18 mouse cellular contexts compared by ENCODE assay signal in genomic region chr12:75654247-75654801, GRCm38 (mm10).
"Had no signal": no experiment of that assay in that cellular context is flagged by ENCODE, and none has a peak within 500 bp of the region (broad histone marks: within the 10 kb centered on the region; RNA-seq: fewer than 3 reads in every experiment).

No protein-coding gene starts in this region.

- H3K4me2 ChIP-seq: lung, embryonic 15.5 days; midbrain, embryonic 12.5 days; neural tube, embryonic 12.5 days had no signal

- H3K4me3 ChIP-seq: lung, embryonic 15.5 days; megakaryocyte, embryonic 14.5 days; midbrain, embryonic 12.5 days; myocyte; neural tube, embryonic 12.5 days had no signal

- H3K9ac ChIP-seq: liver, postnatal 0 days; lung, embryonic 15.5 days; midbrain, embryonic 12.5 days; neural tube, embryonic 12.5 days had no signal

- H3K27me3 ChIP-seq: lung, embryonic 15.5 days; megakaryocyte, embryonic 14.5 days; midbrain, embryonic 12.5 days; neural tube, embryonic 12.5 days had no signal

- H3K9me3 ChIP-seq: lung, embryonic 15.5 days; neural tube, embryonic 12.5 days had no signal

- H3K36me3 ChIP-seq: lung, embryonic 15.5 days; midbrain, embryonic 12.5 days; neural tube, embryonic 12.5 days had no signal

- DNase-seq: liver, postnatal 0 days; lung, adult 2 months; lung, postnatal 14 days; lung, postnatal 36 days; midbrain, embryonic 14.5 days; right cerebral cortex, postnatal 14 days; spleen, adult 18-20 months; thymus, adult 2 months; thymus, postnatal 25 days; thymus, postnatal 4 days had no signal

- H3K27ac ChIP-seq: lung, embryonic 15.5 days; macrophage; midbrain, embryonic 12.5 days; neural tube, embryonic 12.5 days had no signal

- H3K4me1 ChIP-seq: lung, embryonic 15.5 days; neural tube, embryonic 12.5 days had no signal

- ATAC-seq: liver, postnatal 0 days; lung, postnatal 0 days; midbrain, embryonic 16.5 days had no signal
